Mouse (Mus musculus) E14TG2a.4 (cell line): ENCODE results near the gene Ahnak2.

Experiments used
- CTCF ChIP-seq: conservative IDR thresholded peaks from 2 replicates; pipeline ENCODE4 v1.5.1; 2014; ENCODE audit warnings: low read length
- NANOG ChIP-seq: IDR thresholded peaks from 2 replicates; pipeline ENCODE4 v1.6.1; 2014; ENCODE audit warnings: borderline replicate concordance, low read length, mixed read lengths
- POU5F1 ChIP-seq: IDR thresholded peaks from 2 replicates; pipeline ENCODE4 v1.6.1; 2014; ENCODE audit warnings: low read length, borderline replicate concordance

GRCm38 (mm10) chr12:112746808-112747605, 55.5 kb downstream of the Ahnak2 start:
- peak; percentile 31 for TF ChIP-seq CTCF
- no peak for TF ChIP-seq NANOG
- no peak for TF ChIP-seq POU5F1
